Mouse (Mus musculus) MEL (cell line): ENCODE measurements around the gene Prc1.

Experiments used
- CHD2 ChIP-seq: IDR thresholded peaks from 2 replicates; pipeline ENCODE4 v1.6.1; 2011; ENCODE audit warnings: low read length, improper control_type of control experiment
- CTCF ChIP-seq, 3 experiments: IDR thresholded peaks in 2 of 3; conservative IDR thresholded peaks in 1 of 3; 2 replicates each; pipeline ENCODE4 v1.5.1; 2011 to 2012; ENCODE audit warnings: low read length in 3 of 3, low read depth in 2 of 3, mild to moderate bottlenecking in 2 of 3, improper control_type of control experiment in 1 of 3, inconsistent platforms in 1 of 3, mixed read lengths in 1 of 3, moderate library complexity in 1 of 3; ENCODE audit not compliant: control insufficient read depth in 1 of 3, insufficient read depth in 1 of 3, poor library complexity in 1 of 3, severe bottlenecking in 1 of 3
- ETS1 ChIP-seq: IDR thresholded peaks from 2 replicates; pipeline ENCODE4 v1.6.1; 2012; ENCODE audit warnings: low read depth, mild to moderate bottlenecking, inconsistent platforms, low read length, improper control_type of control experiment, moderate library complexity
- JUND ChIP-seq: IDR thresholded peaks from 2 replicates; pipeline ENCODE4 v1.6.1; 2011; ENCODE audit warnings: low read depth, mild to moderate bottlenecking, improper control_type of control experiment, low read length
- MAFK ChIP-seq: IDR thresholded peaks from 2 replicates; pipeline ENCODE4 v1.6.1; 2011; ENCODE audit warnings: low read depth, mild to moderate bottlenecking, low read length, improper control_type of control experiment, borderline replicate concordance
- MAX ChIP-seq: IDR thresholded peaks from 2 replicates; pipeline ENCODE4 v1.6.1; 2011; ENCODE audit warnings: low read length, improper control_type of control experiment
- MAZ ChIP-seq: IDR thresholded peaks from 2 replicates; pipeline ENCODE4 v1.6.1; 2012; ENCODE audit warnings: low read depth, mild to moderate bottlenecking, inconsistent platforms, low read length, improper control_type of control experiment
- MYC ChIP-seq: IDR thresholded peaks from 2 replicates; pipeline ENCODE4 v1.6.1; 2011; ENCODE audit warnings: low read depth, mild to moderate bottlenecking, low read length, improper control_type of control experiment, moderate library complexity
- POLR2A ChIP-seq, 2 experiments: IDR thresholded peaks; 2 replicates each; pipeline ENCODE4 v1.6.1; 2011 to 2012; ENCODE audit warnings: low read length in 2 of 2, mild to moderate bottlenecking in 2 of 2, control low read depth in 1 of 2, improper control_type of control experiment in 1 of 2, low read depth in 1 of 2, moderate library complexity in 1 of 2; ENCODE audit not compliant: control insufficient read depth in 1 of 2, insufficient read depth in 1 of 2, poor library complexity in 1 of 2
- POLR2AphosphoS2 ChIP-seq: IDR thresholded peaks from 2 replicates; pipeline ENCODE4 v1.6.1; 2011; ENCODE audit warnings: low read length, improper control_type of control experiment
- TCF12 ChIP-seq: IDR thresholded peaks from 2 replicates; pipeline ENCODE4 v1.6.1; 2014; ENCODE audit warnings: low read depth, mild to moderate bottlenecking, inconsistent platforms, low read length, improper control_type of control experiment, moderate library complexity
- ZMIZ1 ChIP-seq: IDR thresholded peaks from 2 replicates; pipeline ENCODE4 v1.6.1; 2012; ENCODE audit warnings: low read depth, mild to moderate bottlenecking, inconsistent platforms, low read length, improper control_type of control experiment, moderate library complexity

- TF ChIP-seq TCF12 (no peak), CTCF (IDR thresholded peaks at IDR 0.05 in 2 of 3, conservative IDR thresholded peaks at IDR 0.05 in 1 of 3; ENCODE audit: control insufficient read depth in 1 of 3, insufficient read depth in 1 of 3, low read depth in 2 of 3, low read length in 3 of 3, poor library complexity in 1 of 3, severe bottlenecking in 1 of 3) (peak; percentile 1 to 46 (median 19); a peak in 3 of 6 replicates), ZMIZ1 (no peak), POLR2A (IDR thresholded peaks at IDR 0.05; ENCODE audit: control insufficient read depth in 1 of 2, insufficient read depth in 1 of 2, low read depth in 1 of 2, low read length in 2 of 2, poor library complexity in 1 of 2) (peak; percentile 39 to 44; a peak in 2 of 4 replicates), MAFK (no peak), CHD2 (no peak), POLR2AphosphoS2 (no peak), MAZ (0 out of 2 replicates have a peak, but pooled peaks have one; percentile 35), JUND (no peak), ETS1 (no peak), MAX (no peak), MYC (no peak)
These were observed 48.0 kb upstream of the Prc1 start, which contains the start of gene Ttll13 for GRCm38 (mm10) chr7:80246148-80246721.
